Mouse (Mus musculus) ES-E14 (cell line): ENCODE measurements around the gene Prpsap1.

Experiments used
- HCFC1 ChIP-seq: IDR thresholded peaks from 2 replicates; pipeline ENCODE4 v1.6.1; 2012; ENCODE audit warnings: low read length, inconsistent platforms, borderline replicate concordance; ENCODE audit not compliant: insufficient read depth
- MAFK ChIP-seq: IDR thresholded peaks from 2 replicates; pipeline ENCODE4 v1.6.1; 2014; ENCODE audit warnings: mild to moderate bottlenecking, low read depth, low read length, inconsistent platforms; ENCODE audit not compliant: insufficient read depth
- ZC3H11A ChIP-seq: IDR thresholded peaks from 2 replicates; pipeline ENCODE4 v1.6.1; 2012; ENCODE audit warnings: low read depth, mild to moderate bottlenecking, inconsistent platforms, low read length, borderline replicate concordance

- TF ChIP-seq ZC3H11A (no peak), MAFK (no peak), HCFC1 (no peak)
Observed at GRCm38 (mm10) chr11:116432593-116433355, 61.2 kb downstream of the Prpsap1 start.
